Comparison of ENCODE assay signal across 19 mouse cellular contexts in the genomic region with DNA sequence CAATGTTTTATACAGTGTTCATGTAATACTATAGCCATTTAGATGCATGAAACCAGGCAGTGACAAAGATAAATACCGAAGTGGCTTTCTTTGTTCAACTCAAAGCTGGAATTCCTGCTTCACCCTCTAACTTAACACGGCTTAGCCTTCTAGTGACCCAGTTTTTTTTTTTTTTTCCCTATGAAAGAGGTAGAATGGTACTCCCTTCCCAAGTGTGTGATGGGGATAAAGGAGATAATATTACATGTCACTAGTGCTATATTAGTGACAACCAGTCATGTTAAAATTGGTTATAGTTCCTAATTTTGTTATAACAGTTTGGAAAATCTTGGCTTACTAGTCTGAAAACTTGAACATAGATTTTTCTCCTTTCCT. TPM values are rescaled to one million over a fixed set of nuclear protein-coding genes. Genes with fewer than 3 reads are reported as not detected.
DNase-seq lines count a peak whose midpoint lies in the region; ATAC-seq lines count a peak whose summit lies in the region.
"Had no signal": no experiment of that assay in that cellular context is flagged by ENCODE, and none has a peak within 500 bp of the region (broad histone marks: within the 10 kb centered on the region; RNA-seq: fewer than 3 reads in every experiment).

No protein-coding gene starts in this region.

- no peaks in the 10 kb centered on the region for H3K27me3 ChIP-seq in neural tube, embryonic 12.5 days (replicated peaks)
- no peaks in the 10 kb centered on the region for H3K27me3 ChIP-seq in forebrain, embryonic 15.5 days
- peaks cover 5% of the 10 kb centered on the region for H3K27me3 ChIP-seq in midbrain, embryonic 13.5 days
- no peaks in the 10 kb centered on the region for H3K27me3 ChIP-seq in neural tube, embryonic 15.5 days (replicated peaks)
- H3K27me3 ChIP-seq: embryonic facial prominence, embryonic 15.5 days had no signal

- no peak; the same call in 1 of the 2 replicates for ATAC-seq in neural tube, embryonic 12.5 days (ENCODE audit: low FRiP score, low read depth)
- ATAC-seq in forebrain, embryonic 15.5 days (replicated peaks) = 0 out of 2 replicates have a peak, but pooled peaks have one; percentile 51
- ATAC-seq in midbrain, embryonic 13.5 days = 0 out of 2 replicates have a peak, but pooled peaks have one; percentile 34
- no peak for ATAC-seq in neural tube, embryonic 15.5 days (ENCODE audit: low FRiP score)
- ATAC-seq: lung, postnatal 0 days had no signal

- peak overlapping the region; percentile 38; the same call in 1 of the 2 replicates for H3K4me2 ChIP-seq in neural tube, embryonic 12.5 days (replicated peaks)
- peak overlapping the region; percentile 26; the same call in 1 of the 2 replicates for H3K4me2 ChIP-seq in forebrain, embryonic 15.5 days (replicated peaks)
- peak overlapping the region; percentile 21 for H3K4me2 ChIP-seq in midbrain, embryonic 13.5 days (replicated peaks)
- peak overlapping the region; percentile 40 for H3K4me2 ChIP-seq in neural tube, embryonic 15.5 days
- H3K4me2 ChIP-seq: embryonic facial prominence, embryonic 15.5 days had no signal

- 0 out of 2 replicates have a peak, but pooled peaks cover 9% of the 10 kb centered on the region for H3K4me1 ChIP-seq in neural tube, embryonic 12.5 days
- peaks cover 12% of the 10 kb centered on the region for H3K4me1 ChIP-seq in forebrain, embryonic 15.5 days
- peaks cover 8% of the 10 kb centered on the region for H3K4me1 ChIP-seq in midbrain, embryonic 13.5 days (replicated peaks)
- peaks cover 5% of the 10 kb centered on the region for H3K4me1 ChIP-seq in neural tube, embryonic 15.5 days
- H3K4me1 ChIP-seq: embryonic facial prominence, embryonic 15.5 days; heart, embryonic 10.5 days had no signal

- WGBS in neural tube, embryonic 12.5 days = 52% methylated on average over 2 of the region's 2 CpGs
- WGBS in forebrain, embryonic 15.5 days = 5% methylated on average over 2 of the region's 2 CpGs
- 16% methylated on average over 2 of the region's 2 CpGs for WGBS in midbrain, embryonic 13.5 days
- 32% methylated on average over 2 of the region's 2 CpGs for WGBS in neural tube, embryonic 15.5 days

- no peak overlapping the region for H3K27ac ChIP-seq in neural tube, embryonic 12.5 days
- H3K27ac ChIP-seq in forebrain, embryonic 15.5 days (replicated peaks) = no peak overlapping the region
- H3K27ac ChIP-seq in midbrain, embryonic 13.5 days = no peak overlapping the region
- H3K27ac ChIP-seq in neural tube, embryonic 15.5 days (replicated peaks) = no peak overlapping the region
- H3K27ac ChIP-seq: embryonic facial prominence, embryonic 15.5 days; heart, embryonic 10.5 days; kidney, postnatal 0 days; stomach, postnatal 0 days had no signal

- H3K9ac ChIP-seq in neural tube, embryonic 12.5 days = no peak overlapping the region
- no peak overlapping the region for H3K9ac ChIP-seq in forebrain, embryonic 15.5 days (replicated peaks)
- no peak overlapping the region for H3K9ac ChIP-seq in midbrain, embryonic 13.5 days (replicated peaks)
- no peak overlapping the region for H3K9ac ChIP-seq in neural tube, embryonic 15.5 days (replicated peaks)
- H3K9ac ChIP-seq: embryonic facial prominence, embryonic 15.5 days had no signal

- H3K36me3 ChIP-seq in neural tube, embryonic 12.5 days = no peaks in the 10 kb centered on the region
- H3K36me3 ChIP-seq in forebrain, embryonic 15.5 days = no peaks in the 10 kb centered on the region
- no peaks in the 10 kb centered on the region for H3K36me3 ChIP-seq in midbrain, embryonic 13.5 days
- no peaks in the 10 kb centered on the region for H3K36me3 ChIP-seq in neural tube, embryonic 15.5 days
- H3K36me3 ChIP-seq: embryonic facial prominence, embryonic 15.5 days; heart, embryonic 10.5 days had no signal

- H3K4me3 ChIP-seq in neural tube, embryonic 12.5 days = no peak overlapping the region
- H3K4me3 ChIP-seq in forebrain, embryonic 15.5 days = no peak overlapping the region
- no peak overlapping the region for H3K4me3 ChIP-seq in midbrain, embryonic 13.5 days (replicated peaks)
- no peak overlapping the region for H3K4me3 ChIP-seq in neural tube, embryonic 15.5 days (replicated peaks)
- H3K4me3 ChIP-seq: embryonic facial prominence, embryonic 15.5 days; heart, embryonic 10.5 days had no signal

- H3K9me3 ChIP-seq in neural tube, embryonic 12.5 days = no peaks in the 10 kb centered on the region
- H3K9me3 ChIP-seq in forebrain, embryonic 15.5 days = no peaks in the 10 kb centered on the region
- no peaks in the 10 kb centered on the region for H3K9me3 ChIP-seq in midbrain, embryonic 13.5 days
- H3K9me3 ChIP-seq in neural tube, embryonic 15.5 days (replicated peaks) = no peaks in the 10 kb centered on the region
- H3K9me3 ChIP-seq: embryonic facial prominence, embryonic 15.5 days; heart, embryonic 10.5 days had no signal

- no peak for DNase-seq in neural tube, embryonic 10.5 days (ENCODE audit: extremely low spot score, low spot score)
- no peak for DNase-seq in kidney, postnatal 4 days
- no peak for DNase-seq in cerebellum, postnatal 4 days (ENCODE audit: low spot score in 2 of 2)
- DNase-seq: adrenal gland, adult 2 months; gastrocnemius, postnatal 36 days; kidney, adult 18-20 months; left cerebral cortex, postnatal 4 days; liver; thymus, postnatal 25 days had no signal

RNA-seq across cellular contexts. Expression of a gene that starts 27.9 kb away (rescaled TPM):
- polyA plus RNA-seq in neural tube, embryonic 12.5 days (2016; fragmentation: Nextera tagmentation; extraction: Ambion mirVana) = 0.24 and 0.44 TPM in 2 replicates
- polyA plus RNA-seq in forebrain, embryonic 15.5 days (2015; fragmentation: Nextera tagmentation; extraction: Ambion mirVana) = 0.67 and 0.72 TPM in 2 replicates
- 0.48 and 0.69 TPM in 2 replicates for polyA plus RNA-seq in midbrain, embryonic 13.5 days (2015; fragmentation: Nextera tagmentation; extraction: Ambion mirVana)
- 0.22 and 0.32 TPM in 2 replicates for polyA plus RNA-seq in neural tube, embryonic 15.5 days (2015; fragmentation: Nextera tagmentation; extraction: Ambion mirVana)
- polyA plus RNA-seq: liver, embryonic 16.5 days; lung, postnatal 0 days had no signal

Comparison
In these comparisons a context has a peak if more than half of its experiments do, and no peak if none do; other contexts are left out.
1. ATAC-seq: peak in forebrain, embryonic 15.5 days (single experiment) and midbrain, embryonic 13.5 days (single experiment); none in neural tube, embryonic 12.5 days (single experiment) and neural tube, embryonic 15.5 days (single experiment).
2. Peak in every context shown above with its lines, with median percentiles within 50 percentile points of each other: H3K4me2 ChIP-seq.